Mouse (Mus musculus) bone marrow macrophage, adult 2 months (primary cell): ENCODE results near the gene Zkscan16.

ENCODE experiments used
- CTCF ChIP-seq: IDR thresholded peaks from 2 replicates; pipeline ENCODE4 v1.5.1; 2012; ENCODE audit warnings: low read depth, mild to moderate bottlenecking, low read length, moderate library complexity
- POLR2A ChIP-seq: IDR thresholded peaks from 2 replicates; pipeline ENCODE4 v1.6.1; 2012; ENCODE audit warnings: mild to moderate bottlenecking, low read depth, low read length, borderline replicate concordance

DNA sequence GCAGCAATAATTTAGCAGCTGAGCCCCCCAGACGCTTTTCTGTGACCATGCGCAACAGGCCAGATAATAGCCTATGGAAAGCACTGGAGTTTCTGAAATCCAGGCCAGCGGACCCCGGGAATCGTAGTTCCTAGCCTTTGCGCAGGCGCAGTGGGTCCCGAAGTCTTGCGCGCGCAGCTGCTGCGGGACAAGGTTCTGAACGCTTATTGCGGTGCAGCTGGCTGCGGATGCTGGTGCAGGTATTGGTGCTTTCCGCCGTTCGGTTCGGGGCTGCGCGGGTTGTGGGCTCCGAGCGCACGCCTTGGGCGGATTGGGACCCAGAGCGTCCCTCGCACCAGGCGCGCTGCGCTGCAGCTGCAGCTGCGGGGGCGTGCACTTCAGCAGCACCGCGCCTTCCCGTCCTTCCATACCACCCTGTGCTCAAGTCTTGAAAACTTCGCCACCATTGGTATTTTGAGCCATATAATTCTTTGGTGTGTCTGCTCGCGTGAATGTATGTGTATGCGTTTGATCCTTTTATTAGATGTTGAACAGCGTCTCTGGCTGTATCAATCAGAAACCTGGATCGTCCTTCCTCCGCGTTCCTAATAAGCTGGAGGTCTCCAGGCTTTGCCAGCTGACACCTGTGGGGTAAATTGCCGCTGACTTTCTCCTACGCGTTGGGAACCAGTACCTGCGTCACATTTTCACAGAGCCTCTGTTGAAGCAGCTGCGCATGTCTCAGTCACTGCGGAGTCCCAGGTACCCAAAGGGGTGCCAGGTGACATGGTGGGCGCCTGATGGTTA is at the start of gene Zkscan16:
- TF ChIP-seq POLR2A (no peak), CTCF (no peak)
